Mouse (Mus musculus) gastrocnemius, postnatal 36 days (tissue): Measurements from ENCODE around the gene Tomm20. TPM values are rescaled to one million over a fixed set of nuclear protein-coding genes. Genes with fewer than 3 reads are reported as not detected.
"Not testable (repeated sequence)": the region's sequence is repeated elsewhere in the genome, so short reads cannot be mapped to it uniquely, and the experiment has no call there.

Source experiments
- DNase-seq, 2 experiments: peaks; one replicate each; pipeline ENCODE4 v3.0.0; 2022
- intact Hi-C: fragments of 180-260 bp; cut with DNase I; formaldehyde crosslinking; loops from one replicate; pipeline ENCODE4 v1.15.1; 2025
- total RNA-seq, 2 experiments: library from RNA; stranded (reverse); gene quantifications; 2 replicates each; pipeline ENCODE4 v1.2.3; 2021

Tomm20 gene
- total RNA-seq, 2 experiments from 2014 or later, result 73.0 to 86.8 TPM

DNA sequence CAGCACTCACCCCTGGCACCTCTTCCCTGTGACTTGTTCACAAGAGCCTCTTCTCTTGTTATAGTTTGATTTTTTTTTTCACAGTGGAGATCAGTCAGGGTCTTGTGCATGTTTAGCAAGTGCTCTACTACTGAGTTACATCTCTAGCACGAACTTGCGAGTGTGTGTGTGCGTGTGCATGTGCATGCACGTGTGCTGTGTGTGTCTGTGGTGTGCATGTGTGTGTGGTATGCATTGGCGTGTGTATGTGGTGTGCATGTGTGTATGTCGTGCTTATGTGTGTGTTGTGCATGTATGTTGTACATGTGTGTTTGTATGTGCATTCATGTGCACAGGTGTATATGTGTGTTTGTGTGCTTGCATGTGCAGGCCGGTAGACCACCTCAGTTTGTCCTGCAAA, 22.7 kb downstream of the Tomm20 start:
- DNase-seq, result no peak
- intact Hi-C loops, result loop anchor here (5.0 kb wide), 1 partner anchor 441 kb away; no protein-coding TSS in a partner anchor

DNA sequence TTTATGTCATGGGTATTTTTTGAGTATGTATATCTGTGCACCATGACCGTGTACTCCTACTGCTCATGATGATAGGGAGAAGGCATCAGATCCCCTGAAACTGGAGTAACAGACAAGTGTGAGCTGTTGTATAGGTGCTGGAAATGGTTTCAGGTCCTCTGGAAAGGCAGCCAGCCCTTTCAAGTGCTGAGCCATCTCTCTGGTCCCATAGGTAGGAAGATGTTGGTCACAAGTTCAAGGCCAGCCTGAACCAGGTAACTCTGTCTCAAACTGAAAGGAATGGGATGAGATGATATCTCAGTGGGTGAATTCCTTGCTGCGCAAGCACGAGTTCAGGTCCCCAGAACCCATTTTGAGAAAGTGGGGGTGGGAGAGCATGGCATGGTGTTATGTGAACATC, 24.2 kb downstream of the Tomm20 start:
- DNase-seq, result no peak
- intact Hi-C loops, result loop anchor here (1.0 to 5.0 kb wide), 2 partner anchors 424 to 439 kb away; no protein-coding TSS in a partner anchor

DNA sequence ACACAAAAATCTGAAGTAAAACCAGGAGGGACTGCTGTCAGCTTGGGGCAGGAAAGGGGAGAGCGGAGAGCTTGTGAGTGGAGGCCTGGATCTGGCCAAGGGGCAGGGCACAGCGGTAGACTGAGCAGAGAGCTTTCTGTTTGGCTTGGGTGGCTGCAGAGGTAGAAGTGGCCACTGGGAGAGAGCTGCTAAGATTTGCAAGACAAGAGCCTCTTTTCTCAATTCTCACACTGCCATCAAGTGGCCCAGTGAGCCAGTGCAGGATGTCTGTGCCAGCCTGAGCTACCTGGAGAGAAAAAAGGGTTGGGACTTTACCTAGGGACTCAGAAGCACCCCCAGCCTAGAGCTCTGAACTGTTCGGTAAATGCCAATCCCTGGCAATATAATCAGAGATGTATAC, 24.8 kb downstream of the Tomm20 start:
- DNase-seq, result peak; percentile 51 to 60
- intact Hi-C loops, result loop anchor here (1.0 to 5.0 kb wide), 2 partner anchors 424 to 439 kb away; no protein-coding TSS in a partner anchor

- intact Hi-C loops, result loop anchor here (5.0 kb wide), 1 partner anchor 438 kb away; no protein-coding TSS in a partner anchor
- DNase-seq, result no peak
Measured at GRCm38 (mm10) chr8:126920386-126920785, 25.3 kb downstream of the Tomm20 start.

- no peak for DNase-seq
- intact Hi-C loops, result loop anchor here (5.0 kb wide), 3 partner anchors 42 to 437 kb away; partner anchors contain the start of gene Irf2bp2
Measured at GRCm38 (mm10) chr8:126919703-126920102, 25.9 kb downstream of the Tomm20 start.

GRCm38 (mm10) chr8:126919255-126919654, 26.4 kb downstream of the Tomm20 start:
- intact Hi-C loops, result loop anchor here (5.0 kb wide), 2 partner anchors 42 to 327 kb away; partner anchors contain the start of gene Irf2bp2
- DNase-seq, result no peak

- intact Hi-C loops, result loop anchor here (5.0 kb wide), 2 partner anchors 41 to 326 kb away; partner anchors contain the start of gene Irf2bp2
- no peak for DNase-seq
Measured at GRCm38 (mm10) chr8:126918356-126918755, 27.3 kb downstream of the Tomm20 start.

- DNase-seq, result peak in 1 of 2 experiments; percentile 59
Measured at GRCm38 (mm10) chr8:126917179-126917905, 28.3 kb downstream of the Tomm20 start.

GRCm38 (mm10) chr8:126916611-126917010, 29.0 kb downstream of the Tomm20 start:
- intact Hi-C loops, result loop anchor here (5.0 kb wide), 2 partner anchors 39 to 324 kb away; partner anchors contain the start of gene Irf2bp2
- no peak for DNase-seq

More at GRCm38 (mm10) chr8:126917179-126917905, 28.3 kb downstream of the Tomm20 start:
- intact Hi-C loops, result loop anchor here (5.0 kb wide), 2 partner anchors 40 to 325 kb away; partner anchors contain the start of gene Irf2bp2

- DNase-seq, result no peak
- intact Hi-C loops, result loop anchor here (5.0 kb wide), 2 partner anchors 37 to 322 kb away; partner anchors contain the start of gene Irf2bp2
Measured at GRCm38 (mm10) chr8:126914609-126915375, 30.9 kb downstream of the Tomm20 start.

GRCm38 (mm10) chr8:126914107-126914490, 31.5 kb downstream of the Tomm20 start:
- DNase-seq, intact Hi-C loops: not testable (repeated sequence)

- intact Hi-C loops, result no loop called here
- peak; percentile 66 to 78 for DNase-seq
Measured at GRCm38 (mm10) chr8:126913241-126914106, 32.2 kb downstream of the Tomm20 start.

DNA sequence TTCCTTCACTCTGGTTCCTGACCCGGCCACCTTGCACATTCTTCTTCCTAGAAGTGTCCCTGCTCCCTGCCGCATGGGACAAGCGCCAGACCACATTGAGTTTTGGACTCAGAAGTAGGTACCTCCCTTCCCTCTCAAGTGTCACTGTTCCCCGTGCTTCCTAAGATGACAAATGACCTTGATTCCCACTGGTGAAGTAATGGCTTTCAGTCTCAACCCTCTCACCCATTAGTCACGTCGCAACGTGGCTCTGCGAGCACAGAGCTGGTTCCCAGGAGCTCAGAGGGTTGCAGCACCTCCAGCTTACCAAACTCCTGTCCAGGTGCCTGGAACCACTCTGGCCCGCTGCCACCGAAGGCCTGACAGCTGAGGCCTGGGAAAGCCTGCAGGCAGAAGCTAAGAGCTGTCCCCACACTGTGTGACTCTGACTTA, 36.3 kb downstream of the Tomm20 start:
- peak in 1 of 2 experiments; percentile 45 for DNase-seq
- intact Hi-C loops, result loop anchor here (5.0 kb wide), 1 partner anchor 162 kb away; no protein-coding TSS in a partner anchor

DNA sequence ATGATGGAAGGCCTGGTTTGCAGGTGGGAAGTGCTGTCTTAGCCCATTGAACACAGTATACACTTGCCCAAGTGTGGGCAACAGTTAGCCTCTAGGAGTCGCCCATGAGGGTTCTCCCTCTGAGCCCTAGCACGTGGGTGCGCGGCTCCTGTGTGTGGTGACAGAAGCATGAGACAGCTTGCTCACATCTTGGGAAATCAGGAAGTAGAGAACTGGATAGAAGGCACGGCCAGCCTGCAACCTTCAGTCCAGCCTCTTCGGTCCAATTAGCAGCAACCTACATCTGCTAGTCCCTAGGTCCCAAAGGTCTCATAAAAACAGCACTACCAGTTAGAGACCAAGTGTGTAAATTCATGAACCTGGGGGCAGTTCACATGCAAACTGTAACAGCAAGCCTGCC, 36.8 kb downstream of the Tomm20 start:
- intact Hi-C loops, result loop anchor here (5.0 kb wide), 1 partner anchor 162 kb away; no protein-coding TSS in a partner anchor
- DNase-seq, result no peak

GRCm38 (mm10) chr8:126907968-126908367, 37.7 kb downstream of the Tomm20 start:
- no peak for DNase-seq
- intact Hi-C loops, result loop anchor here (5.0 kb wide), 1 partner anchor 161 kb away; no protein-coding TSS in a partner anchor

DNA sequence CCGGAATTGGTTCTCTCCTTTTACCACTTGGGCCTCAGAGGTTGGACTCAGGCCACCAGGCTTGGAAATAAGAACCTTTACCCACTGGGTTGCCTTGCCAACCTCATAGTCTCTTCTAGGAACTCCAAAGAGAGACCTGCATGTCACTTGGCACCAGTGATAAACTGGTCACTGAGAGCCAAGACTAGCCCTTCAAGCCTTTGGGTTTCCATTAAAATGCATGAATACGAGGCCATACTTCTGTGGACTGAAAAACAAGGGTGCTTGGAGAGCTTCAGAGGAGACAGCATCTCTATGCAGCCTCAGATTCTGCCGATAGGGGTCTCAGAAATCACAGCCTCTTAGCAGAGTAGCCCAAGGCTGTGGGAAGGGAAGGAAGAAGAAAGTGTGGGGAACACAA, 38.3 kb downstream of the Tomm20 start:
- no peak for DNase-seq
- intact Hi-C loops, result loop anchor here (5.0 kb wide), 1 partner anchor 160 kb away; no protein-coding TSS in a partner anchor

DNA sequence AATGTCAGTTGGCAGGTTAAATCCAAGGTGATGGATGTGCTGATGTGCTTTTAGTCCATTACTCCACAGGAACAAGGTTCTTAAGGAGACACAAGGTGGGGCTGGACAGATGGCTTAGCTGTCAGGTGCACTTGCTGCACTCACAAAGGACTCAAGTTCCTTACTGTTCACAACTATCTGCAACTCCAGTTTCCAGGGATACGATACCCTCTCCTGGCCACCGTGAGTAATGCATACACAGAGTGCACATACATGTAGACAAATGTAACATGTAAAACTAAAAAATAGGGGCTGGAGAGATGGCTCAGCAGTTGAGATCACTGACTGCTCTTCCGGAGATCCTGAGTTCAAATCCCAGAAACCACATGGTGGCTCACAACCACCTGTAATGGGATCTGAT, 40.3 kb downstream of the Tomm20 start:
- intact Hi-C loops, result loop anchor here (5.0 kb wide), 1 partner anchor 158 kb away; no protein-coding TSS in a partner anchor
- no peak for DNase-seq

- intact Hi-C loops, result no loop called here
- no peak for DNase-seq
Measured at GRCm38 (mm10) chr8:126903927-126904326, 41.7 kb downstream of the Tomm20 start.

- no peak for DNase-seq
- intact Hi-C loops, result no loop called here
Measured at GRCm38 (mm10) chr8:126903224-126903895, 42.3 kb downstream of the Tomm20 start.
